Mouse (Mus musculus) cerebellum, adult 2 months (tissue): ENCODE measurements around the gene Foxk2.

ENCODE experiments used
- CTCF ChIP-seq: fragments of 200-500 bp; IDR thresholded peaks from 2 replicates; pipeline ENCODE4 v1.5.1; 2011; ENCODE audit warnings: low read depth, mild to moderate bottlenecking, control low read depth, low read length, moderate library complexity, borderline replicate concordance; ENCODE audit not compliant: insufficient read depth
- POLR2A ChIP-seq: fragments of 200-500 bp; IDR thresholded peaks from 2 replicates; pipeline ENCODE4 v1.6.1; 2011; ENCODE audit warnings: low read length, control low read depth, borderline replicate concordance; ENCODE audit not compliant: insufficient read depth

- TF ChIP-seq POLR2A (no peak), CTCF (no peak)
Observed at GRCm38 (mm10) chr11:121306608-121307007, 46.8 kb downstream of the Foxk2 start.
